Mouse (Mus musculus): ENCODE measurements around the gene Gpd1. TPM values are rescaled to one million over a fixed set of nuclear protein-coding genes. Genes with fewer than 3 reads are reported as not detected.

Gene Gpd1
- 6.2 and 6.8 TPM in 2 replicates for polyA plus RNA-seq (2015; fragmentation: Nextera tagmentation; extraction: Ambion mirVana)

DNA sequence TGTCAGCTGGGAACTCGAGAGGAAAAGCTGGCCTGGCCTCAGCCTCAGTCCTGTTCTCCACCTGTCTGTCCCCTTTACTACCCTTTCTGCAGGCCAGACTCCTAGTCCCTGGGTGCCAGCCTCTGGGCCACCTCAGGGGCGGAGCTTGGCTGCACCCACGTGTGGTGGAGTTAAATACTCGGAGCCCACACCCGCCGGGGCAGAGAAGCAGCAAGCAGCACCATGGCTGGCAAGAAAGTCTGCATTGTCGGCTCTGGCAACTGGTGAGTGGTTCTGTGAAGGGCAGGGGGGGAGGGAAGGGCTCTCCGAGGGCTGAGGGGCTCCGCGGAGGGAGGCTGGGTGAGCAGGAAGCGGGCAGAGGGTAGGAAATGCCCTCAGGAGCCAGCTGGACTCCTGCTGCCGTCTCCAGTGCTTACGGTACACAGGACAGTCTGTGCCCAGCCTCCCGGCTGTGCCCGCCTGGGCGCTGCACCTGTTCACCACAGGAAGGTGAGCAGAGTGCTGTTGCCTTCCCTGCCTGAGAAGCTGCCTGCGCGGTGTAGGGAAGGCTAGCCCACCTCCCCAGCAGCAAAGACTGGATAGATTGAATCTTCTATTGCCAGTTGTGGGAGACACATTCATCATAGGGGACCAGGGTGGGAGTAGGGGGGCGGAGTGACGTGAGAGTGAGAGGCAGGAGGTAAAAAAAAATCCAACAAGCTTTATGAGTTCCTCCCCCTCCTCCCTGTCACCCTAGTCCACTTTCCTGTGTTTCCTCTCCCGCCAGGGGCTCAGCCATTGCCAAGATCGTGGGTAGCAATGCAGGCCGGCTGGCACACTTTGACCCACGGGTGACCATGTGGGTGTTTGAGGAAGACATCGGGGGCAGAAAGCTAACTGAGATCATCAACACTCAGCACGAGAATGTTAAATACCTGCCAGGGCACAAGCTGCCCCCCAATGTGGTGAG lies at the start of gene Gpd1:
TSS of gene Gpd1 (plus strand) at position 130 of the 949 bp plus-strand sequence.

DNA sequence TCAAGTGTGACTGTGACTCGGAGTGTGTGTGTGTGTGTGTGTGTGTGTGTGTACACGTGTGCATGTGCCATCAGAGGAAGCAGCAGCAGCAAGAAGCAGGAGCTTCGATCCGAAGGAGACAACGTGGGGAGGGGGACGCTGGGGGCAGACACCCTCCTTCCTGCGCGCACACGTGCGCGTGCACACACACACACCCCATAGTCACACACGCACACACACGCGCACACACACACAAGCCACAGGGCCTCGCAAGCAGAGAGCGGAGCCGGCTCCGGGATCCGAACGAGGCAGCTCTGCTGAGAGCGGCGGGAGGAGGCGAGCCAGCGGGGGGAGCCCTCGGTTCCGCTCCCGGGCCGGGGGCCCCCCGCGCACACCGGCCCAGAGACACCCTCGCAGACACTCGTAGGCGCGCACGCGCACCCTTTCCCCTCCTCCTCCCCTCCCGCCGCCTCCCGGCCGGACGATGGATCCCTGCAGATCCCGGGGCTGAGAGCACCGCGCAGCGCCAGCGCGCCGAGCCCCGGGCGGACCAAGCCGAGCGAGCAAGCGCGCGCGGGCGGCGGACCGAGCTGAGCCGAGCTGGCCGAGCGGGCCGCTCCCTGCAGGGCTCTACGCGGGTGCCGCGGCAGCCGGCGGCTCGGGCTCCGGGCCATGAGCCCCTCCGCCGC lies 47.0 kb upstream of the Gpd1 start, which contains the start of gene Asic1:
TSS of gene Asic1 (plus strand) at position 215 of the 668 bp plus-strand sequence.

DNA sequence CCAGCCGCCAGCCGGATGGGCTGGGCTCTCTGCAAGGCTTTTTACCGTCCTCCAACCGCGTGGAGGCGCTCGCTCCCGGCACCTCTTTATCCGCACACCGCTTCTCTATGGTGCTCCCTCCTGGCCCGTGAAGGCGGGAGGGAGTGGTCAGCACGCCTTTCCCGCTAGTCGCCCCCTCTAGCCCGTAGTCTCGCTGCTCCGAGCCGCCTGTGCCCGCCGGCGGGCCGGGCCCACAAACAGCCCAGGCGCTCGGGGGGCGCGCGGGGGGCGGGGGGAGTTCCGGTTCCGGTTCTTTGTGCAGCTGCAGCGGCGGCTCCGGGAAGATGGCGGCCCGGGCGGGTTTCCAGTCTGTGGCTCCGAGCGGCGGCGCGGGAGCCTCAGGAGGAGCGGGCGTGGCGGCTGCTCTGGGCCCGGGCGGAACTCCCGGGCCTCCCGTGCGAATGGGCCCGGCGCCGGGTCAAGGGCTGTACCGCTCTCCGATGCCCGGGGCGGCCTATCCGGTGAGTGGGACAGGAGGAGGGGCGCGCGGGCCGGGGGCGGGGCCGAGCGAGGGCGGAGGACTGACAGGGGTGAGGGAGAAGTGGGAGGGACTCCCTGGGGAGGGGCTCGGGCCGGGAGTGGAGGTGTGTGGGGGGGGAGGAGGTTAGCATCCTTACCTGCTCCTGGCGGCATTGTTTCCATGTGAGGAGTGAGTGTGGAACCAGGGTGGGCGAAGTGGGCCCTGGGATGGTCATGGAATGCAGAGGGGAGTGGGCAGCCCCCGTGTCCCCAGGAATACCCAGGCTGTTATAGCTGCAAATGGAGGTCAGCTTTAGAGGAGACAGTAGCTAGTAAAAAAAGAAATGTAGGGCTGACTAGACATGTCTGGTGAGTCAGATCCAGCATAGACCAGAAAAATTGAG lies 15.1 kb upstream of the Gpd1 start, which contains the start of gene Smarcd1:
TSS of gene Smarcd1 (plus strand) at position 131 of the 902 bp plus-strand sequence.

DNA sequence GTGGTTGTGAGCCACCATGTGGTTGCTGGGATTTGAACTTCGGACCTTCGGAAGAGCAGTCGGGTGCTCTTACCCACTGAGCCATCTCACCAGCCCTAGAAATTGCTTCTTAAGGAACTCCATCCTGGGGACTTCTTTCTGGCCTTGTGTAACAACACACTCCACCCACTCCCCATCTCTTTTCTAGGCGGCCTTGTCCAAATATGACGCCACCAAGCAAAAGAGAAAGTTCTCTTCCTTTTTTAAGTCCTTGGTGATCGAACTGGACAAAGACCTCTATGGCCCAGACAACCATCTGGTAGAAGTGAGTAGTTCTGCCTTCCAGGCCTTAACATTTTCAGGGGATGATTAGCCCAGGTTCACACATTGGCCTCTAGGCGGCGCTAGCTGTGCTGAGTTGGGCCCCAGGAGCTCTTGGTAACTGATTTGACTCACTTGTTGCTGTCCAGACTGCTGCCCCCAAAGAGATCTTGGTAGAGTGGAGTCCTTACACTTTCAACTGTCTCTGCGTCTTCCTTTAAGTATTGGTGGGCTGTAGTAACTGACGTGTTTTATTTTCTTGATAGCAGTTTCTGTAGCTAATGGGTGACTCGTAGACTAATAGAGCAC lies 11.8 kb upstream of the Gpd1 start, which contains the start of gene Gm17349:
TSS of gene Gm17349 (minus strand) at position 51 of the 609 bp plus-strand sequence.

DNA sequence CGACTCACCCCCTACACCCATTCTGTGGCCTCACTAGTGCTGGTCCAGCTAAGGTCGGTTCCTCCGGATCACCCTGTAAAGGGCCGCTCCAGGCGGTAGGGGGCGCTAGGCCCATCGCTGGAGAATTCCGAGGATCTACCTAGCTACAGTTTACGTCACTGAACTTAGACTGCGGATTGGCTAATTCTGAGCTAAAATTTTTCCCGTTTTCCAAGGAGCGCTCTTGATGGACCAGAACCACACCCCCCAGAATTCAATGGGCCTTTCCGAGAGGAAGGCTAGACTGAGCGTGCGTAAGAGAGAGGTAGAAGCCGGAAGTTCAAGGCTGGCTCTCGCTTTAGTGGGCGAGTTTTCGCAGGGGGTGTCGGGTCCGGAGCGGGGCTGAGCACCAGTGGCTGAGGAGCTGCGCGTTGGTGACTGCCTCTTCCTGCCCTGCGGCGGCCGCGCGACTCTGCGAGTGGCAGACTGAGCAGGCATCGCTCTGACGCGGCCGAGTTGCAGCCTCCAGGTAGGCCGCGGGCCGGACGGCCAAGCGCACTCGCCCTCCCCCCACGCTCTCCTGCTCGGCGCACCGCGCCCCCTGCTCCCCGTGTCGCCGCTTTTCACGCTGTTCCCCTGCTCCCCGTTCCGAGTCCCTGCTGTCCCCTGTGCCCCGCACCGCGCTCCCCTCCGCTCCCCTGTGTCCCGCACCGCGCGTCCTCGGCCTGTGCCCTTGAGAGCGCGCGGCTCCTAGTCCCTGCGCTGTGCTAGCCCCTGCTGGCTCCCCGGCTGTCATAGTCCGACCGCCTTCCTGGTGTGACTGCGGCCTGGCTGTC lies 8.2 kb downstream of the Gpd1 start, which contains the start of gene Cox14:
TSS of gene Cox14 (plus strand) at position 278 of the 815 bp plus-strand sequence.

DNA sequence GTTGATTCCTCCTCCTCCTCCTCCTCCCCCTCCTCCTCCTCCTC lies 55.4 kb downstream of the Gpd1 start, which contains the start of gene Cers5:
TSS of gene Cers5 (minus strand) at position 5 of the 44 bp plus-strand sequence.

Other genes with a start within 250 kb of the Gpd1 start
- gene Bcdin3d, start 242.8 kb upstream of the Gpd1 start, polyA plus RNA-seq (2015; fragmentation: Nextera tagmentation; extraction: Ambion mirVana) = 15.1 TPM in 2 replicates
- gene Faim2, start 189.3 kb upstream of the Gpd1 start, polyA plus RNA-seq (2015; fragmentation: Nextera tagmentation; extraction: Ambion mirVana) = 68.2 and 77.4 TPM in 2 replicates
- gene Aqp2, start 138.5 kb upstream of the Gpd1 start, polyA plus RNA-seq (2015; fragmentation: Nextera tagmentation; extraction: Ambion mirVana) = not detected in 2 replicates
- gene Aqp5, start 126.7 kb upstream of the Gpd1 start, polyA plus RNA-seq (2015; fragmentation: Nextera tagmentation; extraction: Ambion mirVana) = 1.2 and 1.6 TPM in 2 replicates
- gene Aqp6, start 116.1 kb upstream of the Gpd1 start, polyA plus RNA-seq (2015; fragmentation: Nextera tagmentation; extraction: Ambion mirVana) = 0.40 and 0.45 TPM in 2 replicates
- 32.7 and 34.8 TPM in 2 replicates for gene Racgap1, start 65.9 kb upstream of the Gpd1 start, polyA plus RNA-seq (2015; fragmentation: Nextera tagmentation; extraction: Ambion mirVana)
- 53.5 and 64.6 TPM in 2 replicates for gene Asic1, start 47.1 kb upstream of the Gpd1 start, polyA plus RNA-seq (2015; fragmentation: Nextera tagmentation; extraction: Ambion mirVana)
- gene Smarcd1, start 15.4 kb upstream of the Gpd1 start, polyA plus RNA-seq (2015; fragmentation: Nextera tagmentation; extraction: Ambion mirVana) = 70.2 and 74.3 TPM in 2 replicates
- gene Gm17349, start 12.0 kb upstream of the Gpd1 start, polyA plus RNA-seq (2015; fragmentation: Nextera tagmentation; extraction: Ambion mirVana) = not detected in 2 replicates
- 236 TPM in 2 replicates for gene Cox14, start 8.1 kb downstream of the Gpd1 start, polyA plus RNA-seq (2015; fragmentation: Nextera tagmentation; extraction: Ambion mirVana)
- gene Cers5, start 55.4 kb downstream of the Gpd1 start, polyA plus RNA-seq (2015; fragmentation: Nextera tagmentation; extraction: Ambion mirVana) = 82.5 and 84.5 TPM in 2 replicates
- gene Lima1, start 157.9 kb downstream of the Gpd1 start, polyA plus RNA-seq (2015; fragmentation: Nextera tagmentation; extraction: Ambion mirVana) = 12.3 and 13.9 TPM in 2 replicates
- not detected in 2 replicates for gene Fam186a, start 249.5 kb downstream of the Gpd1 start, polyA plus RNA-seq (2015; fragmentation: Nextera tagmentation; extraction: Ambion mirVana)